Mouse (Mus musculus): ENCODE measurements around the gene Myh9.

DNA sequence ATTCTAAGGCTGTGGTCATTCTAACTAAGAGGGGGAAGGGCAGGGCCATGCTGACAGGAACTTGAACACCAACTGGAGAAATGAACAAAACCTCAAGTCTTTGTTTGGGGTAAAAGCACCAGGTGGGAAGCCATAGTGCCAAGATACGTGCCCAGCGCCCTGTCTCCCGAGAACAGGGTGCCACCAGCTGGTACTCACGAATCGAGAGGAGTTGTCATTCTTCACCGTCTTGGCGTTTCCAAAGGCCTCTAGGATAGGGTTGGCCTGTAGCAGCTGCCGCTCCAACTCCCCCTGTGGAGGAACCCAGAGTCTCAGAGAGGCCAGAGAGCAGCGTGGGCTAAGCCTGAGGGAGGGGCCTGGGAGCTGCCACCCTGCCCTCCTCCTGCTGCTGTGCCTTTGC, 49.9 kb downstream of the Myh9 start:
- TF ChIP-seq POLR2A (IDR thresholded peaks at IDR 0.05; ENCODE audit: insufficient read depth, low read depth, low read length) = no peak
- no peak for TF ChIP-seq CTCF (IDR thresholded peaks at IDR 0.05)
